Mouse (Mus musculus): ENCODE results near the gene Pmepa1. TPM values are rescaled to one million over a fixed set of nuclear protein-coding genes. Genes with fewer than 3 reads are reported as not detected.
A peak's percentile ranks its signal among the peaks of the same experiment; 100 is the strongest.

Pmepa1 gene
- polyA plus RNA-seq, 1 experiment from 2014 or later = 5.6 TPM

GRCm38 (mm10) chr2:173249386-173249785, 26.9 kb downstream of the Pmepa1 start:
- Histone ChIP-seq H3K4me2 (replicated peaks) (no peak overlapping the region), H3K27ac (no peak overlapping the region), H3K4me1 (peaks cover 87% of the 10 kb centered on the region)

DNA sequence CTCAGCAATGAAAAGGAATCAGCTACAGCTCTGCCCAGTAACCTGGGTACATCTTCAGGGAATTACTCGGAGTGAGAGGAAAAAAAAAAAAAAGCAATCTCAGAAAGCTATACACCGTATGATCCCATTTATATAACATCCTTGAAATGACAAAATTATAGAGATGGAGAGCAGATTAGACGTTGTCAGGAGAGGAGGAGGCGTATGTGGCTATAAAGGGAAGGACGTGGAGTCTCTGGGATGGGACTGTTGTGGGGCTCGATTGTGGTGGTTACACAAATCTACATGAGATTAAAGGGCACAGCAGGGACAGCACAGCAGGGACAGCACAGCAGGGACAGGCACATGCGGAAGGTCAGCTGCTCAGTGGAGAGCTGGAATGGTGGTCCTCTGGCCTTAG, 27.5 kb downstream of the Pmepa1 start:
- Histone ChIP-seq H3K36me3 (no peaks in the 10 kb centered on the region), H3K4me2 (replicated peaks) (no peak overlapping the region), H3K27me3 (0 out of 2 replicates have a peak, but pooled peaks cover under 1% of the 10 kb centered on the region), H3K9ac (no peak overlapping the region), H3K4me1 (peaks cover 85% of the 10 kb centered on the region), H3K9me3 (replicated peaks) (no peaks in the 10 kb centered on the region), H3K4me3 (no peak overlapping the region), H3K27ac (no peak overlapping the region)
- WGBS = 67% methylated on average over 7 of the region's 7 CpGs
- no peak for ATAC-seq (ENCODE audit: low FRiP score)

More at GRCm38 (mm10) chr2:173249386-173249785, 26.9 kb downstream of the Pmepa1 start:
- Histone ChIP-seq H3K27me3 (no peaks in the 10 kb centered on the region), H3K9me3 (replicated peaks) (no peaks in the 10 kb centered on the region), H3K36me3 (no peaks in the 10 kb centered on the region), H3K9ac (no peak overlapping the region), H3K4me3 (no peak overlapping the region)
- ATAC-seq (ENCODE audit: low FRiP score) = no peak
- WGBS = 48% methylated on average over 3 of the region's 3 CpGs

- H3K4me1 ChIP-seq = peaks cover 85% of the 10 kb centered on the region
- H3K4me2 ChIP-seq (replicated peaks) = no peak overlapping the region
- H3K4me3 ChIP-seq = no peak overlapping the region
- H3K9me3 ChIP-seq (replicated peaks) = no peaks in the 10 kb centered on the region
- ATAC-seq (ENCODE audit: low FRiP score) = no peak
- no peak overlapping the region for H3K9ac ChIP-seq
- peak overlapping the region; percentile 24 for H3K27ac ChIP-seq
- 32% methylated on average over 2 of the region's 2 CpGs for WGBS
- H3K27me3 ChIP-seq = 0 out of 2 replicates have a peak, but pooled peaks cover 5% of the 10 kb centered on the region
- no peaks in the 10 kb centered on the region for H3K36me3 ChIP-seq
These were observed 28.4 kb downstream of the Pmepa1 start for GRCm38 (mm10) chr2:173247911-173248310.

GRCm38 (mm10) chr2:173247197-173247596, 29.1 kb downstream of the Pmepa1 start:
- no peak overlapping the region for H3K4me2 ChIP-seq (replicated peaks)
- WGBS = 27% methylated on average over 2 of the region's 2 CpGs
- no peak overlapping the region for H3K27ac ChIP-seq
- no peaks in the 10 kb centered on the region for H3K9me3 ChIP-seq (replicated peaks)
- peaks cover 85% of the 10 kb centered on the region for H3K4me1 ChIP-seq
- H3K9ac ChIP-seq = no peak overlapping the region
- 0 out of 2 replicates have a peak, but pooled peaks cover 7% of the 10 kb centered on the region for H3K27me3 ChIP-seq
- no peak for ATAC-seq (ENCODE audit: low FRiP score)
- H3K4me3 ChIP-seq = no peak overlapping the region
- H3K36me3 ChIP-seq = no peaks in the 10 kb centered on the region

- 0 out of 2 replicates have a peak, but pooled peaks cover 7% of the 10 kb centered on the region for H3K27me3 ChIP-seq
- 69% methylated on average over 8 of the region's 8 CpGs for WGBS
- no peaks in the 10 kb centered on the region for H3K36me3 ChIP-seq
- no peak for ATAC-seq (ENCODE audit: low FRiP score)
- no peaks in the 10 kb centered on the region for H3K9me3 ChIP-seq (replicated peaks)
- H3K4me2 ChIP-seq (replicated peaks) = no peak overlapping the region
- H3K4me1 ChIP-seq = peaks cover 84% of the 10 kb centered on the region
- no peak overlapping the region for H3K4me3 ChIP-seq
- H3K9ac ChIP-seq = no peak overlapping the region
- no peak overlapping the region for H3K27ac ChIP-seq
These were observed 29.6 kb downstream of the Pmepa1 start for GRCm38 (mm10) chr2:173246688-173247087.

DNA sequence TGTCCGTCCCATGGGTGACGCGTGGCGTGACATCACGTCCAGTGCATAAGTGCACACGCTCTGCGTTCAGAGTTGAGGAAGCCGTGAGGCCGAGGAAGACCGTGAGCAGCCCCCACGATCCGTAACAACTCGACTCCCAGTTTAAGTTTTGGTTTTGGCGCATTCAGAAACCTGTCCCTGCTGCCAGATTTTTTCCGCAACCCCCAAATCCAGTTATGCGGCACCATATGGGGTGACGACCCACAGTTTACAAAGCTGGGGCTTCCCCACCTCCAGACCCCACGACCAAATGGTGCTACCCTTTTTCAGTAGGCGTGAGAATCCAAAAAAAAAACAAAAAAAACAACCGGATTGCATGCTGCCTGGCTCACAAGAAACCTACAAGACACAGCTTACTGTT, 31.1 kb downstream of the Pmepa1 start:
- H3K9me3 ChIP-seq (replicated peaks) = no peaks in the 10 kb centered on the region
- H3K4me2 ChIP-seq (replicated peaks) = no peak overlapping the region
- no peak overlapping the region for H3K9ac ChIP-seq
- H3K27ac ChIP-seq = no peak overlapping the region
- H3K4me3 ChIP-seq = no peak overlapping the region
- WGBS = 85% methylated on average over 20 of the region's 20 CpGs
- ATAC-seq (ENCODE audit: low FRiP score) = no peak
- 0 out of 2 replicates have a peak, but pooled peaks cover 7% of the 10 kb centered on the region for H3K27me3 ChIP-seq
- H3K4me1 ChIP-seq = peaks cover 84% of the 10 kb centered on the region
- no peaks in the 10 kb centered on the region for H3K36me3 ChIP-seq

DNA sequence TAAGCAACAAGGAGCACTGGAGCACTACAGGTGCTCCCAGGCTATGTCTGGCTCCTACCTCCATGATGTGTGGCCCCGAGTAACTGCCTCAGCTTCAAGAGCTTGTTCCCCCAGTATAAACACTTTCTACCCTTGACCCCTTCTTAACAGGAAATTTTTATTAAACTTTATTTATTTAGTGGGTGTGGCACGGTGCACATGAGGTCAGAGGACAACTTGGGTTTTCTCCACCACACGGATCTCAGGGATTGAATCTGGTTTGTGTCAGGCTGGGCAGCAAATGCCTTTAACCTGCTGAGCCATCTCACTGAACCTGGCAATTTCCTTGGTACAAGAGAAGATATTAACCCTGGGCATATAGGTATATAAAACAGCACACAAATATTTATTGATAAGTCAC, 32.2 kb downstream of the Pmepa1 start:
- Histone ChIP-seq H3K9me3 (replicated peaks) (no peaks in the 10 kb centered on the region), H3K4me1 (peaks cover 84% of the 10 kb centered on the region), H3K36me3 (no peaks in the 10 kb centered on the region), H3K27me3 (0 out of 2 replicates have a peak, but pooled peaks cover 7% of the 10 kb centered on the region), H3K27ac (no peak overlapping the region), H3K4me3 (no peak overlapping the region), H3K4me2 (replicated peaks) (no peak overlapping the region), H3K9ac (no peak overlapping the region)
- WGBS = 72% methylated on average over 3 of the region's 3 CpGs
- no peak for ATAC-seq (ENCODE audit: low FRiP score)

DNA sequence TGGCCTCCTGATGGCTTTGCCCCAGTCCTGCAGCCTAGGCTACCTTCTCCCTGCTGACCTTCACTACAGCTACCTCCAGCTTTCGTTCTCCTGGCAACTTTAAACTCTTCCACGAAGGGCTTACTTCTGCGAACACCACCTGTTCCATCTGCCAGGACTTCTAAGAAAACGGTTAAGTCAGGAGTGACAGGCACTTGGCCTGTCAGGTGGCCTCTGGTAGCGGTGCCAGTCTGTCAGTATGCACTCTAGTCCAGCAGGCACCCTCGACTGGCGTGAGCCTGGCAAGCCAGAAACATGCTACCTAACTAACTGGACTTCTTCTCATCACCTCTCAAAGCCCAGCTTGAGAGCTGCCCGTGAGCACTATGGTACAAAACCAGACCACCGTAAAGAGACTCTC, 32.7 kb downstream of the Pmepa1 start:
- H3K27me3 ChIP-seq = 0 out of 2 replicates have a peak, but pooled peaks cover 7% of the 10 kb centered on the region
- H3K4me1 ChIP-seq = peaks cover 85% of the 10 kb centered on the region
- no peak overlapping the region for H3K4me3 ChIP-seq
- 71% methylated on average over 9 of the region's 9 CpGs for WGBS
- no peak overlapping the region for H3K4me2 ChIP-seq (replicated peaks)
- H3K36me3 ChIP-seq = no peaks in the 10 kb centered on the region
- H3K27ac ChIP-seq = no peak overlapping the region
- no peak for ATAC-seq (ENCODE audit: low FRiP score)
- no peak overlapping the region for H3K9ac ChIP-seq
- H3K9me3 ChIP-seq (replicated peaks) = no peaks in the 10 kb centered on the region

GRCm38 (mm10) chr2:173242874-173243273, 33.5 kb downstream of the Pmepa1 start:
- 13% methylated on average over 12 of the region's 12 CpGs for WGBS
- Histone ChIP-seq H3K27me3 (0 out of 2 replicates have a peak, but pooled peaks cover 7% of the 10 kb centered on the region), H3K36me3 (no peaks in the 10 kb centered on the region), H3K4me3 (no peak overlapping the region), H3K4me2 (replicated peaks) (peak overlapping the region; percentile 15; the same call in 1 of the 2 replicates), H3K9ac (no peak overlapping the region), H3K27ac (peak overlapping the region; percentile 52), H3K9me3 (replicated peaks) (no peaks in the 10 kb centered on the region), H3K4me1 (peaks cover 86% of the 10 kb centered on the region)
- ATAC-seq (ENCODE audit: low FRiP score) = peak; percentile 80

GRCm38 (mm10) chr2:173240738-173241137, 35.6 kb downstream of the Pmepa1 start:
- no peak for ATAC-seq (ENCODE audit: low FRiP score)
- H3K4me2 ChIP-seq (replicated peaks) = no peak overlapping the region
- H3K9ac ChIP-seq = 0 out of 2 replicates have a peak overlapping the region, but pooled peaks have one; percentile 24
- H3K9me3 ChIP-seq (replicated peaks) = no peaks in the 10 kb centered on the region
- no peak overlapping the region for H3K4me3 ChIP-seq
- peaks cover 86% of the 10 kb centered on the region for H3K4me1 ChIP-seq
- 0 out of 2 replicates have a peak, but pooled peaks cover 7% of the 10 kb centered on the region for H3K27me3 ChIP-seq
- WGBS = 27% methylated on average over 9 of the region's 9 CpGs
- H3K27ac ChIP-seq = no peak overlapping the region
- no peaks in the 10 kb centered on the region for H3K36me3 ChIP-seq

- 6% methylated on average over 14 of the region's 14 CpGs for WGBS
- Histone ChIP-seq H3K9ac (peak overlapping the region; percentile 40; the same call in 1 of the 2 replicates), H3K27ac (peak overlapping the region; percentile 73), H3K4me3 (no peak overlapping the region), H3K4me1 (peaks cover 95% of the 10 kb centered on the region), H3K36me3 (no peaks in the 10 kb centered on the region; the same call in 1 of the 2 replicates), H3K4me2 (replicated peaks) (0 out of 2 replicates have a peak overlapping the region, but pooled peaks have one; percentile 6), H3K27me3 (0 out of 2 replicates have a peak, but pooled peaks cover 4% of the 10 kb centered on the region), H3K9me3 (replicated peaks) (no peaks in the 10 kb centered on the region)
- ATAC-seq (ENCODE audit: low FRiP score) = peak; percentile 38
These were observed 37.8 kb downstream of the Pmepa1 start for GRCm38 (mm10) chr2:173238522-173238921.

DNA sequence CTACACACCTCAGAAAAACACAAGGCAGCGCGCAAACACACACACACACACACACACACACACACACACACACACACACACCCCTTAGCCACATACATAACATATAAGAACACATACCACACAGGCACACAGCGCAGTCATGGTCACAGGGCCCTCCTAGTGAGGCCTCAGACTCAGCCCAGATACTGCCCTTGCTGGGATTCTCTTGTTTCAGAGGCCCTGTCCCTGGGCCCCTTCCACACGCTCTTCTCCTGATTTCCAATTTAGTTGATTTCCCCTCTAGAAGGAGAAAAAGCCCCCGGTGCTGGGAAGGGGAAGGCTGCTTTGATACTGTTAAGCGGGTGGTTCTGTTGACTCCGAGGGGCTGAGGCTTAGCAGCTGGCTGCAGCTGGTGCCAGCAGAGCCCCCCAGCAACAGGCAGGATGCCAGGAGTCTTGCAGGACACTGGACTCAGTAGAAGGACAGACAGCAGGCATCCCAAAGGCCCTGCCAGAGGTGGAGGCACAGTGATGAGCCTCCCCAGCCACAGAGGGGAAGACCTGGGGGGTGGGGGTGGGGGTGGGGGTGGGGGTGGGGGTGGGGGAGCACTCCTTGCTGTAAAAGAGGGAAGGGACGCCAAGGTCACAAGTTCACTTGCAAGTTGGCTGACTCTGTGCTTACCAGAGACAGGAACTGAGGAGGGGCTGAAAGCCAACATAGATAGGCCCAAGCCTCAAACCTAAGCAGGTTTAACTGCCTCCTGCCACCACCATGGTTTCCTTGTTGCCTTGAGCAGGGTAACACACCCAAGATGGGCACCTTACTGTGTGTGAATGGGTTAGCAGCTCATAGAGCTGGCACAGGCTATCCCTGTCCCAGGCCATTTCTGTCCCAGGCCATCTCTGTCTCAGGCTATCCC, 40.6 kb downstream of the Pmepa1 start:
- no peak overlapping the region; the same call in 1 of the 2 replicates for H3K4me2 ChIP-seq (replicated peaks)
- H3K9me3 ChIP-seq (replicated peaks) = no peaks in the 10 kb centered on the region
- H3K4me3 ChIP-seq = no peak overlapping the region
- peaks cover 23% of the 10 kb centered on the region for H3K36me3 ChIP-seq
- no peak overlapping the region; the same call in 1 of the 2 replicates for H3K9ac ChIP-seq
- H3K27me3 ChIP-seq = no peaks in the 10 kb centered on the region
- WGBS = 47% methylated on average over 8 of the region's 8 CpGs
- peak overlapping the region; percentile 30 for H3K27ac ChIP-seq
- ATAC-seq (ENCODE audit: low FRiP score) = peak; percentile 12; the same call in 1 of the 2 replicates
- peaks cover 74% of the 10 kb centered on the region for H3K4me1 ChIP-seq

Measured in hindbrain, embryonic 12.5 days (tissue).